Mouse (Mus musculus): ENCODE results near the gene Mtnr1a. TPM values are rescaled to one million over a fixed set of nuclear protein-coding genes. Genes with fewer than 3 reads are reported as not detected.

Gene Mtnr1a
- polyA plus RNA-seq (2012; rRNA removed) = not detected in 2 replicates

GRCm38 (mm10) chr8:45068759-45069386 is at the start of gene Mtnr1a:
Mtnr1a (plus strand) TSS chr8:45069137.
- DNase-seq = peak; percentile 86
- TF ChIP-seq CTCF (IDR thresholded peaks at IDR 0.05; ENCODE audit: insufficient read depth, low read length) = peak; percentile 88
- no peak for TF ChIP-seq POLR2A (IDR thresholded peaks at IDR 0.05; ENCODE audit: borderline replicate concordance, extremely low read depth, low read depth, low read length)
- WGBS = 10% methylated on average over 29 of the region's 29 CpGs
- H3K4me1 ChIP-seq (ENCODE audit: control insufficient read depth, insufficient read depth, low read length) = no peaks in the 10 kb centered on the region
- no peak within 1 kb of the TSS for H3K4me3 ChIP-seq (replicated peaks; ENCODE audit: extremely low read depth, low read depth, low read length)

GRCm38 (mm10) chr8:45019241-45019640 is 49.7 kb upstream of the Mtnr1a start:
- DNase-seq = no peak
- Histone ChIP-seq H3K4me1 (ENCODE audit: control insufficient read depth, insufficient read depth, low read length) (no peaks in the 10 kb centered on the region), H3K4me3 (replicated peaks; ENCODE audit: extremely low read depth, low read depth, low read length) (no peak overlapping the region)
- TF ChIP-seq CTCF (IDR thresholded peaks at IDR 0.05; ENCODE audit: insufficient read depth, low read length) (no peak), POLR2A (IDR thresholded peaks at IDR 0.05; ENCODE audit: borderline replicate concordance, extremely low read depth, low read depth, low read length) (no peak)
- WGBS = 68% methylated on average over 5 of the region's 5 CpGs

DNA sequence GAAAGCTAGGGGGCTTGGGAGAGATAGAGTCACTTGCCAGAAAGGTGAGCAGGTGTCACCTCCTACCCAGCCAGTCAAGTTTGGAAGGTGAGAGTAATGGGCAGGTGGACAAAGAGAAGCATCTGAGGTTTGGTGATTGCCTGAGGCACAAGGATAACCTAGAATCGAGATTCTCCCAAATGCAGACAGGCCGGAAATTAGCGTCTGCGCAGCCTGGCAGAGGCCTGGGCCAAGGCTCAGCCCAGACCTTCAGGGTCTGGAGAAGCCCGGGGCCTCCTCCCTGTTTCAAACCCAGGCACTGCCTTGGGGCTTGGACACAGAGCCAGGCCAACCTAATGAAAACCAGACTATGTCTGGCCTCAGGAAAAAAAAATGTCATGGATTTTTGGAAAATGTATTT is 47.8 kb upstream of the Mtnr1a start:
- no peak for TF ChIP-seq CTCF (IDR thresholded peaks at IDR 0.05; ENCODE audit: insufficient read depth, low read length)
- TF ChIP-seq POLR2A (IDR thresholded peaks at IDR 0.05; ENCODE audit: borderline replicate concordance, extremely low read depth, low read depth, low read length) = no peak
- 85% methylated on average over 5 of the region's 5 CpGs for WGBS
- H3K4me1 ChIP-seq (ENCODE audit: control insufficient read depth, insufficient read depth, low read length) = no peaks in the 10 kb centered on the region
- DNase-seq = no peak
- no peak overlapping the region for H3K4me3 ChIP-seq (replicated peaks; ENCODE audit: extremely low read depth, low read depth, low read length)

- H3K4me3 ChIP-seq (replicated peaks; ENCODE audit: extremely low read depth, low read depth, low read length) = no peak overlapping the region
- TF ChIP-seq CTCF (IDR thresholded peaks at IDR 0.05; ENCODE audit: insufficient read depth, low read length) (no peak), POLR2A (IDR thresholded peaks at IDR 0.05; ENCODE audit: borderline replicate concordance, extremely low read depth, low read depth, low read length) (no peak)
- no peak for DNase-seq
- H3K4me1 ChIP-seq (ENCODE audit: control insufficient read depth, insufficient read depth, low read length) = no peaks in the 10 kb centered on the region
- WGBS = 77% methylated on average over 21 of the region's 21 CpGs
Observed at GRCm38 (mm10) chr8:45021911-45022665, 46.8 kb upstream of the Mtnr1a start.

GRCm38 (mm10) chr8:45028081-45028497 is 40.8 kb upstream of the Mtnr1a start:
- Histone ChIP-seq H3K4me1 (ENCODE audit: control insufficient read depth, insufficient read depth, low read length) (no peaks in the 10 kb centered on the region), H3K4me3 (replicated peaks; ENCODE audit: extremely low read depth, low read depth, low read length) (no peak overlapping the region)
- WGBS = 75% methylated on average over 6 of the region's 6 CpGs
- TF ChIP-seq CTCF (IDR thresholded peaks at IDR 0.05; ENCODE audit: insufficient read depth, low read length) (no peak), POLR2A (IDR thresholded peaks at IDR 0.05; ENCODE audit: borderline replicate concordance, extremely low read depth, low read depth, low read length) (no peak)
- DNase-seq = no peak

GRCm38 (mm10) chr8:45038350-45038749 is 30.6 kb upstream of the Mtnr1a start:
- H3K4me3 ChIP-seq (replicated peaks; ENCODE audit: extremely low read depth, low read depth, low read length) = no peak overlapping the region
- 79% methylated on average over 15 of the region's 15 CpGs for WGBS
- H3K4me1 ChIP-seq (ENCODE audit: control insufficient read depth, insufficient read depth, low read length) = no peaks in the 10 kb centered on the region
- DNase-seq = no peak
- TF ChIP-seq CTCF (IDR thresholded peaks at IDR 0.05; ENCODE audit: insufficient read depth, low read length) (no peak), POLR2A (IDR thresholded peaks at IDR 0.05; ENCODE audit: borderline replicate concordance, extremely low read depth, low read depth, low read length) (no peak)

DNA sequence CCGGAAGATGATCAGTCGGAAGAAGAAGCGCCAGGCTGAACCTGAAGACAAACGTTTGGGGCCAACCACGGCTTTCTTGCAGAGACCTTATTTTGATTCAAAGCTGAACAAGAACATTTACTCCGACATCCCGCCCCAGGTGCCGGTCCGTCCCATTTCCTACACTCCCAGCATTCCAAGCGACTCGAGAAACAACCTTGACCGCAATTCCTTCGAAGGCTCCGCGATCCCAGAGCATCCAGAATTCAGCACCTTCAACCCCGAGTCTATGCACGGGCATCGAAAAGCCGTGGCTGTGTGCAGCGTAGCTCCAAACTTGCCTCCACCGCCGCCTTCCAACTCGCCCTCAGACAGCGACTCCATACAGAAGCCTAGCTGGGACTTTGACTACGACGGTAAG is 24.8 kb upstream of the Mtnr1a start:
- Histone ChIP-seq H3K4me1 (ENCODE audit: control insufficient read depth, insufficient read depth, low read length) (no peaks in the 10 kb centered on the region), H3K4me3 (replicated peaks; ENCODE audit: extremely low read depth, low read depth, low read length) (no peak overlapping the region)
- no peak for DNase-seq
- TF ChIP-seq CTCF (IDR thresholded peaks at IDR 0.05; ENCODE audit: insufficient read depth, low read length) (no peak), POLR2A (IDR thresholded peaks at IDR 0.05; ENCODE audit: borderline replicate concordance, extremely low read depth, low read depth, low read length) (no peak)
- 95% methylated on average over 26 of the region's 26 CpGs for WGBS

GRCm38 (mm10) chr8:45050451-45050850 is 18.5 kb upstream of the Mtnr1a start:
- no peak for TF ChIP-seq CTCF (IDR thresholded peaks at IDR 0.05; ENCODE audit: insufficient read depth, low read length)
- no peak for TF ChIP-seq POLR2A (IDR thresholded peaks at IDR 0.05; ENCODE audit: borderline replicate concordance, extremely low read depth, low read depth, low read length)
- DNase-seq = no peak
- Histone ChIP-seq H3K4me1 (ENCODE audit: control insufficient read depth, insufficient read depth, low read length) (no peaks in the 10 kb centered on the region), H3K4me3 (replicated peaks; ENCODE audit: extremely low read depth, low read depth, low read length) (no peak overlapping the region)
- 68% methylated on average over 8 of the region's 8 CpGs for WGBS

DNA sequence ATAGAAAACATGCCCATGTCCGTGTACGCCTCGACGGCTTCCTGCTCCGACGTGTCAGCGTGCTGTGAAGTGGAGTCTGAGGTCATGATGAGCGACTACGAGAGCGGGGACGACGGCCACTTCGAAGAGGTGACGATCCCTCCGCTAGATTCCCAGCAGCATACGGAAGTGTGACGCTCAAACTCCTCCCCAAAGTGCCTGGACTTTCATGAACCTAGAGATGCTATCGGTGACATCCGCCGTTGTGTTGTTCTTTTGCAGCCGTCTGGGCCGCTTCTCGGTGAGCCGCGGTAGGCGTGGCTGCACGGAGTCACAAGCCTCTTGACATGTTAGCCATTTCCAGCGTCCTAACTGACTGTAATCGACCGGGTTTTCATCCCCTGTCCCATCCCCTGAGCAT is 17.7 kb upstream of the Mtnr1a start:
- TF ChIP-seq POLR2A (IDR thresholded peaks at IDR 0.05; ENCODE audit: borderline replicate concordance, extremely low read depth, low read depth, low read length) (no peak), CTCF (IDR thresholded peaks at IDR 0.05; ENCODE audit: insufficient read depth, low read length) (no peak)
- no peak overlapping the region for H3K4me3 ChIP-seq (replicated peaks; ENCODE audit: extremely low read depth, low read depth, low read length)
- H3K4me1 ChIP-seq (ENCODE audit: control insufficient read depth, insufficient read depth, low read length) = no peaks in the 10 kb centered on the region
- DNase-seq = no peak
- 93% methylated on average over 30 of the region's 30 CpGs for WGBS

DNA sequence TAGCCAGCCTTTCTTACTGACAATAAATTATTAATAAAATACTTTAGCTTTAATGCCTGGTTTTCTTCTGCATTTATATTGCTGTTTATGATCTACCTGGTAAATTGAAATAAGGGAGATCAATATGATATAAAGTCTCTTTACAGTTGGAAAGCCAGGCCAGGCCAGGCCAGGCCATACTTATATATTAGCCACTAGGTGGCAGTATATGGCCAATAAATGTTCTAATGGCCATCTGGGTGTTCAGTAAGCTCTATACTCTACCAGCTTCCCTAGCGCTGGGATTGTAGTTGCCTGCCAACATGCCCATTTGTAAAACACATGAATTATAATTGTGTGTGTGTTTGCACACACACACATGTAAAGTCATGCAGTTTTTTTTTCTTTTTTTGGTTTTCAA is 16.7 kb upstream of the Mtnr1a start:
- TF ChIP-seq POLR2A (IDR thresholded peaks at IDR 0.05; ENCODE audit: borderline replicate concordance, extremely low read depth, low read depth, low read length) (no peak), CTCF (IDR thresholded peaks at IDR 0.05; ENCODE audit: insufficient read depth, low read length) (no peak)
- Histone ChIP-seq H3K4me1 (ENCODE audit: control insufficient read depth, insufficient read depth, low read length) (no peaks in the 10 kb centered on the region), H3K4me3 (replicated peaks; ENCODE audit: extremely low read depth, low read depth, low read length) (no peak overlapping the region)
- WGBS = 68% methylated on average over 1 of the region's 1 CpGs
- no peak for DNase-seq

Measured in lung, adult 2 months (tissue).